Mouse (Mus musculus): ENCODE measurements around the gene Echs1. TPM values are rescaled to one million over a fixed set of nuclear protein-coding genes. Genes with fewer than 3 reads are reported as not detected.

Gene Echs1
- total RNA-seq, 2 experiments from 2014 or later: 60.0 to 63.2 TPM

GRCm38 (mm10) chr7:140101498-140101897 is 14.8 kb downstream of the Echs1 start:
- Histone ChIP-seq H3K27ac (peak overlapping the region; percentile 88), H3K4me3 (peak overlapping the region; percentile 58)
- no peak for TF ChIP-seq CTCF (conservative IDR thresholded peaks at IDR 0.05)
- no peak for DNase-seq (ENCODE audit: low spot score in 2 of 2)

- no peak for DNase-seq (ENCODE audit: low spot score in 2 of 2)
- TF ChIP-seq CTCF (conservative IDR thresholded peaks at IDR 0.05): no peak
- H3K4me3 ChIP-seq: no peak overlapping the region
- H3K27ac ChIP-seq: no peak overlapping the region
Measured at GRCm38 (mm10) chr7:140098466-140098865, 17.8 kb downstream of the Echs1 start.

GRCm38 (mm10) chr7:140096055-140096454 is 20.2 kb downstream of the Echs1 start:
- no peak for DNase-seq (ENCODE audit: low spot score in 2 of 2)
- H3K27ac ChIP-seq: no peak overlapping the region
- TF ChIP-seq CTCF (conservative IDR thresholded peaks at IDR 0.05): no peak
- no peak overlapping the region for H3K4me3 ChIP-seq

- H3K27ac ChIP-seq: no peak overlapping the region
- no peak for TF ChIP-seq CTCF (conservative IDR thresholded peaks at IDR 0.05)
- no peak overlapping the region for H3K4me3 ChIP-seq
- DNase-seq (ENCODE audit: low spot score in 2 of 2): no peak
Measured at GRCm38 (mm10) chr7:140095556-140095955, 20.7 kb downstream of the Echs1 start.

GRCm38 (mm10) chr7:140094954-140095353 is 21.3 kb downstream of the Echs1 start:
- TF ChIP-seq CTCF (conservative IDR thresholded peaks at IDR 0.05): no peak
- H3K4me3 ChIP-seq: no peak overlapping the region

GRCm38 (mm10) chr7:140092924-140093528 is 23.2 kb downstream of the Echs1 start, which contains the start of gene Prap1:
Gene Prap1 (plus strand): TSS chr7:140093395.
- TF ChIP-seq CTCF (conservative IDR thresholded peaks at IDR 0.05): no peak
- no peak for DNase-seq (ENCODE audit: low spot score in 2 of 2)
- H3K4me3 ChIP-seq: no peak within 1 kb of the TSS
- H3K27ac ChIP-seq: no peak within 1 kb of the TSS

More at GRCm38 (mm10) chr7:140094954-140095353, 21.3 kb downstream of the Echs1 start:
- no peak overlapping the region for H3K27ac ChIP-seq
- DNase-seq (ENCODE audit: low spot score in 2 of 2): no peak

- no peak for TF ChIP-seq CTCF (conservative IDR thresholded peaks at IDR 0.05)
- no peak for DNase-seq (ENCODE audit: low spot score in 2 of 2)
- no peak overlapping the region for H3K27ac ChIP-seq
- H3K4me3 ChIP-seq: no peak overlapping the region
Measured at GRCm38 (mm10) chr7:140090601-140091000, 25.7 kb downstream of the Echs1 start.

GRCm38 (mm10) chr7:140082242-140082678 is 34.0 kb downstream of the Echs1 start, which contains the start of gene Caly:
Gene Caly (minus strand): TSS chr7:140082548.
- peak within 1 kb of the TSS; percentile 99 for H3K27ac ChIP-seq
- peak; percentile 75 for TF ChIP-seq CTCF (conservative IDR thresholded peaks at IDR 0.05)
- peak; percentile 91 to 94 for DNase-seq (ENCODE audit: low spot score in 2 of 2)
- peak within 1 kb of the TSS; percentile 54 for H3K4me3 ChIP-seq

GRCm38 (mm10) chr7:140081408-140082241 is 34.7 kb downstream of the Echs1 start:
- Histone ChIP-seq H3K27ac (peak overlapping the region; percentile 99), H3K4me3 (peak overlapping the region; percentile 54)
- no peak for TF ChIP-seq CTCF (conservative IDR thresholded peaks at IDR 0.05)
- DNase-seq (ENCODE audit: low spot score in 2 of 2): peak in 1 of 2 experiments; percentile 34

GRCm38 (mm10) chr7:140080503-140081156 is 35.6 kb downstream of the Echs1 start:
- H3K27ac ChIP-seq: peak overlapping the region; percentile 99
- TF ChIP-seq CTCF (conservative IDR thresholded peaks at IDR 0.05): peak; percentile 24; the same call in 1 of the 2 replicates
- H3K4me3 ChIP-seq: peak overlapping the region; percentile 54
- peak; percentile 95 to 96 for DNase-seq (ENCODE audit: low spot score in 2 of 2)

GRCm38 (mm10) chr7:140078711-140079110 is 37.6 kb downstream of the Echs1 start:
- Histone ChIP-seq H3K27ac (peak overlapping the region; percentile 99), H3K4me3 (no peak overlapping the region; the same call in 1 of the 2 replicates)
- peak; percentile 72 to 80 for DNase-seq (ENCODE audit: low spot score in 2 of 2)
- peak; percentile 94 for TF ChIP-seq CTCF (conservative IDR thresholded peaks at IDR 0.05)

- no peak overlapping the region for H3K4me3 ChIP-seq
- no peak for TF ChIP-seq CTCF (conservative IDR thresholded peaks at IDR 0.05)
- H3K27ac ChIP-seq: no peak overlapping the region
Measured at GRCm38 (mm10) chr7:140077698-140078097, 38.6 kb downstream of the Echs1 start.

More at GRCm38 (mm10) chr7:140077698-140078097, 38.6 kb downstream of the Echs1 start:
- no peak for DNase-seq (ENCODE audit: low spot score in 2 of 2)
